Mouse (Mus musculus) kidney, adult 2 months (tissue): ENCODE results near the gene Rassf6.

Experiments
- CTCF ChIP-seq: fragments of 200-500 bp; conservative IDR thresholded peaks from 2 replicates; pipeline ENCODE4 v1.5.1; 2011; ENCODE audit warnings: low read depth, mild to moderate bottlenecking, control low read depth, low read length, moderate library complexity, mixed read lengths; ENCODE audit not compliant: insufficient read depth, insufficient read length
- POLR2A ChIP-seq: fragments of 200-500 bp; IDR thresholded peaks from one replicate; pipeline ENCODE4 v1.6.1; 2011; ENCODE audit warnings: low read depth, low read length, control low read depth

DNA sequence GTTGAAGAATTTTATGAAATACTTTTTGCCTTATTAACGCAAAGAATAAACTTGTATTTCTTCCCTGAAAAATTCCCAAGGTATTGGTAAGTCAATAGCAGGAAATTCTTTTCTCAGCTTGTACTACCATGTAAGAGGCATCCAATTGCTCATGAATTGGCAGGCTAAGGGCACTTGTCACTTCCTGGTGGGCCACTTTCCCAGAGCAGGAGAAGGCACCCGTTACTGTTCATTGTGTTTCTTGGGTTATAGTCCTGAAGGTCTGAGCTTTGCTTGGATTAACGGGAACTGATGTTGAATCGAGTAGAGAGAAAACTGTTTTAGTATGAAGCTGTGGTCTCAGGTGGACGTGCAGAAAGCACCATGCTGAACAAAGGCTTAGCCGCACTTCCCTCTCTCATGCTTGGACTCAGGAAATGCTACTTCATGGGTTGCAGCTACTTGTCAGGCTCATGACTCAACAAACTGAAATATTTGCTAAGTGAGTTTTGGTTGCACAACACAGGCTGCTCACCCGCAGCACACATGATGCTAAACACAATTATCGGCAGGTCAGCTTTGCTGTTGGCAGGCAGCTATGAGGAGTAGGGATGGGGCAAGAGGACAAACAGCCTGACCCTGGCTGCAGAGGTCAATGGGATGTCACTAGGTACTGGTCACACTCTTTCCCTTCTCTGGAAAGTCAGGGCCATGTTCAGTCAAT, 49.1 kb upstream of the Rassf6 start:
- no peak for TF ChIP-seq CTCF
- TF ChIP-seq POLR2A, result no peak
